Mouse (Mus musculus) right cerebral cortex, postnatal 4 days (tissue): ENCODE data around the gene Copz2.
"Not testable (repeated sequence)": the region's sequence is repeated elsewhere in the genome, so short reads cannot be mapped to it uniquely, and the experiment has no call there.

Source experiments
- DNase-seq: peaks from one replicate; pipeline ENCODE4 v3.0.0-alpha.2; 2022

Copz2 gene

GRCm38 (mm10) chr11:96829403-96829812 lies 20.3 kb upstream of the Copz2 start:
- peak; percentile 60 for DNase-seq

- peak; percentile 92 for DNase-seq
Observed at GRCm38 (mm10) chr11:96829813-96830538, 19.7 kb upstream of the Copz2 start, which contains the start of gene Nfe2l1. Nfe2l1 (minus strand) TSS chr11:96829968.

GRCm38 (mm10) chr11:96830539-96831216 lies 19.0 kb upstream of the Copz2 start:
- no peak for DNase-seq

GRCm38 (mm10) chr11:96831516-96831915 lies 18.2 kb upstream of the Copz2 start:
- DNase-seq, result no peak

- no peak for DNase-seq
Observed at GRCm38 (mm10) chr11:96832541-96832940, 17.1 kb upstream of the Copz2 start.

GRCm38 (mm10) chr11:96832973-96833372 lies 16.7 kb upstream of the Copz2 start:
- no peak for DNase-seq

GRCm38 (mm10) chr11:96834127-96834526 lies 15.5 kb upstream of the Copz2 start:
- no peak for DNase-seq

- DNase-seq, result no peak
Observed at GRCm38 (mm10) chr11:96837298-96837697, 12.4 kb upstream of the Copz2 start.

GRCm38 (mm10) chr11:96838341-96838740 lies 11.3 kb upstream of the Copz2 start:
- DNase-seq, result no peak

- no peak for DNase-seq
Observed at GRCm38 (mm10) chr11:96839428-96839827, 10.2 kb upstream of the Copz2 start.

GRCm38 (mm10) chr11:96839877-96840276 lies 9.8 kb upstream of the Copz2 start:
- DNase-seq, result no peak

GRCm38 (mm10) chr11:96840290-96840689 lies 9.4 kb upstream of the Copz2 start:
- no peak for DNase-seq

GRCm38 (mm10) chr11:96843627-96844026 lies 6.0 kb upstream of the Copz2 start:
- DNase-seq, result no peak

GRCm38 (mm10) chr11:96847240-96847639 lies 2.4 kb upstream of the Copz2 start:
- no peak for DNase-seq

GRCm38 (mm10) chr11:96848694-96849093 lies 976 bp upstream of the Copz2 start:
- DNase-seq, result no peak

GRCm38 (mm10) chr11:96849145-96849544 lies 525 bp upstream of the Copz2 start:
- DNase-seq, result not testable (repeated sequence)

GRCm38 (mm10) chr11:96857446-96857845 lies 7.8 kb downstream of the Copz2 start:
- no peak for DNase-seq

GRCm38 (mm10) chr11:96859635-96860034 lies 10.0 kb downstream of the Copz2 start:
- no peak for DNase-seq

- DNase-seq, result peak; percentile 86
Observed at GRCm38 (mm10) chr11:96860564-96860963, 10.9 kb downstream of the Copz2 start.

GRCm38 (mm10) chr11:96861446-96861845 lies 11.8 kb downstream of the Copz2 start:
- peak; percentile 21 for DNase-seq

- DNase-seq, result peak; percentile 98
Observed at GRCm38 (mm10) chr11:96861878-96862289, 12.2 kb downstream of the Copz2 start.

- DNase-seq, result no peak
Observed at GRCm38 (mm10) chr11:96862534-96862933, 12.9 kb downstream of the Copz2 start.

GRCm38 (mm10) chr11:96863206-96863995 lies 13.7 kb downstream of the Copz2 start:
- DNase-seq, result peak; percentile 30
